Mouse (Mus musculus) kidney, adult 2 months (tissue): ENCODE measurements around the gene Fdxr. TPM values are rescaled to one million over a fixed set of nuclear protein-coding genes. Genes with fewer than 3 reads are reported as not detected.

ENCODE experiments used
- DNase-seq: peaks from one replicate; pipeline ENCODE4 v3.0.0; 2021
- H3K27ac ChIP-seq: fragments of 200-500 bp; 2 replicates; pipeline ENCODE4 v1.5.1; 2012; ENCODE audit warnings: low read depth, low read length, control low read depth, inconsistent platforms; ENCODE audit not compliant: insufficient read depth
- H3K27me3 ChIP-seq: fragments of 200-500 bp; replicated peaks from 2 replicates; pipeline ENCODE4 v1.6.1; 2012; ENCODE audit warnings: mild to moderate bottlenecking, moderate library complexity, low read length, inconsistent platforms; ENCODE audit not compliant: control insufficient read depth, insufficient read depth
- H3K36me3 ChIP-seq: fragments of 200-500 bp; 2 replicates; pipeline ENCODE4 v1.6.1; 2012; ENCODE audit warnings: mild to moderate bottlenecking, moderate library complexity, low read length, inconsistent platforms; ENCODE audit not compliant: control insufficient read depth, insufficient read depth
- H3K4me1 ChIP-seq: fragments of 200-500 bp; 2 replicates; pipeline ENCODE4 v1.6.1; 2011; ENCODE audit warnings: low read length; ENCODE audit not compliant: control insufficient read depth, insufficient read depth
- H3K4me3 ChIP-seq: fragments of 200-500 bp; 2 replicates; pipeline ENCODE4 v1.5.1; 2011; ENCODE audit warnings: mild to moderate bottlenecking, low read depth, low read length, control low read depth; ENCODE audit not compliant: insufficient read depth
- CTCF ChIP-seq: fragments of 200-500 bp; conservative IDR thresholded peaks from 2 replicates; pipeline ENCODE4 v1.5.1; 2011; ENCODE audit warnings: low read depth, mild to moderate bottlenecking, control low read depth, low read length, moderate library complexity, mixed read lengths; ENCODE audit not compliant: insufficient read depth, insufficient read length
- POLR2A ChIP-seq: fragments of 200-500 bp; IDR thresholded peaks from one replicate; pipeline ENCODE4 v1.6.1; 2011; ENCODE audit warnings: low read depth, low read length, control low read depth
- WGBS: fragments of 180-500 bp; shearing (Covaris S2); methylation state at CpG from one replicate; pipeline ENCODE4 v1.1.7; 2018; 5-methylcytosine and 5-hydroxymethylcytosine counted together
- polyA plus RNA-seq: library from polyadenylated mRNA; depleted of rRNA; stranded (reverse); fragments of >200 nt; gene quantifications from 2 replicates; pipeline ENCODE4 v1.2.3, GENCODE M21; 2012; rRNA removed

Gene Fdxr
- polyA plus RNA-seq: 18.0 and 21.0 TPM in 2 replicates

GRCm38 (mm10) chr11:115276780-115277603 is at the start of gene Fdxr:
Gene Fdxr, minus strand, starts transcription at chr11:115277050.
- Histone ChIP-seq H3K27ac (peak within 1 kb of the TSS; percentile 88), H3K4me1 (peaks cover 3% of the 10 kb centered on the region; the same call in 1 of the 2 replicates), H3K27me3 (no peaks in the 10 kb centered on the region), H3K36me3 (no peaks in the 10 kb centered on the region), H3K4me3 (peak within 1 kb of the TSS; percentile 69)
- under 1% methylated on average over 42 of the region's 42 CpGs for WGBS
- DNase-seq: peak; percentile 100
- TF ChIP-seq POLR2A (peak; percentile 94), CTCF (no peak)

GRCm38 (mm10) chr11:115323354-115323753 is 46.5 kb upstream of the Fdxr start:
- 13% methylated on average over 32 of the region's 32 CpGs for WGBS
- Histone ChIP-seq H3K27me3 (peaks cover 2% of the 10 kb centered on the region; the same call in 1 of the 2 replicates), H3K27ac (no peak overlapping the region), H3K36me3 (no peaks in the 10 kb centered on the region), H3K4me3 (no peak overlapping the region), H3K4me1 (no peaks in the 10 kb centered on the region)
- no peak for DNase-seq
- TF ChIP-seq POLR2A (no peak), CTCF (no peak)

GRCm38 (mm10) chr11:115321906-115322693 is 45.2 kb upstream of the Fdxr start, which contains the start of gene Ush1g:
Gene Ush1g, minus strand, starts transcription at chr11:115322041.
- H3K27me3 ChIP-seq: peaks cover 2% of the 10 kb centered on the region; the same call in 1 of the 2 replicates
- H3K27ac ChIP-seq: no peak within 1 kb of the TSS
- H3K36me3 ChIP-seq: no peaks in the 10 kb centered on the region
- 4% methylated on average over 35 of the region's 35 CpGs for WGBS
- no peak within 1 kb of the TSS for H3K4me3 ChIP-seq
- peak; percentile 44 for DNase-seq
- H3K4me1 ChIP-seq: no peaks in the 10 kb centered on the region
- TF ChIP-seq CTCF: peak; percentile 77
- no peak for TF ChIP-seq POLR2A

- Histone ChIP-seq H3K4me3 (no peak overlapping the region), H3K4me1 (no peaks in the 10 kb centered on the region), H3K36me3 (no peaks in the 10 kb centered on the region), H3K27ac (no peak overlapping the region), H3K27me3 (peaks cover 2% of the 10 kb centered on the region; the same call in 1 of the 2 replicates)
- TF ChIP-seq POLR2A: no peak
- TF ChIP-seq CTCF: no peak
- DNase-seq: no peak
- 26% methylated on average over 18 of the region's 18 CpGs for WGBS
These were observed 43.0 kb upstream of the Fdxr start for GRCm38 (mm10) chr11:115319704-115320383.

GRCm38 (mm10) chr11:115318245-115319027 is 41.6 kb upstream of the Fdxr start:
- H3K27ac ChIP-seq: no peak overlapping the region
- H3K4me1 ChIP-seq: no peaks in the 10 kb centered on the region
- no peaks in the 10 kb centered on the region for H3K36me3 ChIP-seq
- no peak overlapping the region for H3K4me3 ChIP-seq
- TF ChIP-seq CTCF (no peak), POLR2A (no peak)
- WGBS: 7% methylated on average over 63 of the region's 63 CpGs
- DNase-seq: no peak
- H3K27me3 ChIP-seq: peaks cover 2% of the 10 kb centered on the region; the same call in 1 of the 2 replicates

- WGBS: 71% methylated on average over 7 of the region's 7 CpGs
- Histone ChIP-seq H3K4me3 (no peak overlapping the region), H3K36me3 (no peaks in the 10 kb centered on the region), H3K27ac (no peak overlapping the region), H3K27me3 (0 out of 2 replicates have a peak, but pooled peaks cover 1% of the 10 kb centered on the region), H3K4me1 (no peaks in the 10 kb centered on the region)
- no peak for TF ChIP-seq POLR2A
- DNase-seq: no peak
These were observed 40.4 kb upstream of the Fdxr start for GRCm38 (mm10) chr11:115317204-115317603.
